ENCODE assay signal across 8 mouse cellular contexts in genomic region chr15:83122566-83123145, GRCm38 (mm10). TPM values are rescaled to one million over a fixed set of nuclear protein-coding genes. Genes with fewer than 3 reads are reported as not detected.
DNase-seq lines count a peak whose midpoint lies in the region; ATAC-seq lines count a peak whose summit lies in the region.

Gene Rrp7a (minus strand): TSS chr15:83122801.

- H3K27ac ChIP-seq in brown adipose tissue, adult 24 weeks (replicated peaks; ENCODE audit: low read depth, low read length), result no peak within 1 kb of the TSS
- peak within 1 kb of the TSS; percentile 62 to 66; a peak in 3 of 4 replicates for H3K27ac ChIP-seq in heart, embryonic 14.5 days (replicated peaks in 1 of 2; ENCODE audit: control insufficient read depth in 1 of 2, insufficient read depth in 1 of 2, low read depth in 2 of 2, low read length in 2 of 2)
- H3K27ac ChIP-seq in liver, embryonic 13.5 days, result peak within 1 kb of the TSS; percentile 63
- peak within 1 kb of the TSS; percentile 82 for H3K27ac ChIP-seq in stomach, embryonic 16.5 days (ENCODE audit: low read length)

- peak within 1 kb of the TSS; percentile 92 for H3K4me3 ChIP-seq in brown adipose tissue, adult 24 weeks (ENCODE audit: insufficient read depth, low read depth, low read length)
- peak within 1 kb of the TSS; percentile 94 to 98 for H3K4me3 ChIP-seq in heart, embryonic 14.5 days (ENCODE audit: control insufficient read depth in 1 of 2, insufficient read depth in 1 of 2, low read depth in 1 of 2, low read length in 2 of 2)
- H3K4me3 ChIP-seq in liver, embryonic 13.5 days (replicated peaks), result peak within 1 kb of the TSS; percentile 91
- H3K4me3 ChIP-seq in stomach, embryonic 16.5 days (replicated peaks; ENCODE audit: low read length), result peak within 1 kb of the TSS; percentile 93

- peak; percentile 84 for ATAC-seq in heart, embryonic 14.5 days (ENCODE audit: insufficient number of reproducible peaks, insufficient read depth, low FRiP score, low read depth)
- ATAC-seq in liver, embryonic 13.5 days (ENCODE audit: low read depth), result peak; percentile 90
- ATAC-seq in stomach, embryonic 16.5 days (ENCODE audit: insufficient read depth, low FRiP score), result peak; percentile 94

- peak; percentile 88 for DNase-seq in CD4-positive, CD25-positive, alpha-beta regulatory T cell, adult 2 months (ENCODE audit: low read depth, low spot score)
- DNase-seq in fibroblast of lung, adult 2 months (ENCODE audit: low read depth), result peak; percentile 76
- peak; percentile 96 for DNase-seq in kidney, postnatal 14 days
- DNase-seq in liver, embryonic 13.5 days, result peak; percentile 82
- peak; percentile 90 for DNase-seq in neural tube, embryonic 10.5 days (ENCODE audit: extremely low spot score, low spot score)

- H3K9me3 ChIP-seq in heart, embryonic 14.5 days (ENCODE audit: control insufficient read depth, low read length), result no peaks in the 10 kb centered on the region
- H3K9me3 ChIP-seq in liver, embryonic 13.5 days (replicated peaks), result no peaks in the 10 kb centered on the region
- H3K9me3 ChIP-seq in stomach, embryonic 16.5 days (replicated peaks; ENCODE audit: control insufficient read depth, low read length), result no peaks in the 10 kb centered on the region

- peak within 1 kb of the TSS; percentile 83 for H3K4me2 ChIP-seq in heart, embryonic 14.5 days (ENCODE audit: low read length)
- peak within 1 kb of the TSS; percentile 89 for H3K4me2 ChIP-seq in liver, embryonic 13.5 days
- H3K4me2 ChIP-seq in stomach, embryonic 16.5 days (ENCODE audit: low read depth, low read length), result peak within 1 kb of the TSS; percentile 87

- peaks cover 49% of the 10 kb centered on the region for H3K36me3 ChIP-seq in heart, embryonic 14.5 days (ENCODE audit: control insufficient read depth, insufficient read depth, low read length)
- H3K36me3 ChIP-seq in liver, embryonic 13.5 days, result peaks cover 52% of the 10 kb centered on the region
- peaks cover 16% of the 10 kb centered on the region; the same call in 1 of the 2 replicates for H3K36me3 ChIP-seq in stomach, embryonic 16.5 days (ENCODE audit: control insufficient read depth, insufficient read depth, low read length)

- 9% methylated on average over 32 of the region's 32 CpGs for WGBS in heart, embryonic 14.5 days
- 4% methylated on average over 32 of the region's 32 CpGs for WGBS in liver, embryonic 13.5 days (ENCODE audit: insufficient replicate concordance)
- WGBS in stomach, embryonic 16.5 days, result 10% methylated on average over 32 of the region's 32 CpGs

- H3K4me1 ChIP-seq in brown adipose tissue, adult 24 weeks (ENCODE audit: control insufficient read depth, insufficient read depth, insufficient read length, low read length), result no peaks in the 10 kb centered on the region
- peaks cover 4 to 6% of the 10 kb centered on the region in 2 experiments; a peak in 3 of 4 replicates for H3K4me1 ChIP-seq in heart, embryonic 14.5 days (ENCODE audit: control insufficient read depth in 2 of 2, insufficient read depth in 2 of 2, low read length in 2 of 2)
- peaks cover 14% of the 10 kb centered on the region for H3K4me1 ChIP-seq in liver, embryonic 13.5 days (replicated peaks)
- H3K4me1 ChIP-seq in stomach, embryonic 16.5 days (ENCODE audit: control insufficient read depth, insufficient read depth, low read length), result peaks cover 8% of the 10 kb centered on the region; the same call in 1 of the 2 replicates

- H3K27me3 ChIP-seq in heart, embryonic 14.5 days (ENCODE audit: control insufficient read depth, insufficient read depth, low read length), result no peaks in the 10 kb centered on the region
- H3K27me3 ChIP-seq in liver, embryonic 13.5 days, result no peaks in the 10 kb centered on the region
- H3K27me3 ChIP-seq in stomach, embryonic 16.5 days (ENCODE audit: control insufficient read depth, insufficient read depth, low read length), result no peaks in the 10 kb centered on the region

- H3K9ac ChIP-seq in heart, embryonic 14.5 days (ENCODE audit: low read length), result peak within 1 kb of the TSS; percentile 84
- H3K9ac ChIP-seq in liver, embryonic 13.5 days, result peak within 1 kb of the TSS; percentile 83
- H3K9ac ChIP-seq in stomach, embryonic 16.5 days (ENCODE audit: low read length), result peak within 1 kb of the TSS; percentile 82

RNA-seq across cellular contexts. Expression of gene Rrp7a, which starts in this region (rescaled TPM):
- polyA plus RNA-seq in brown adipose tissue, adult 24 weeks (2012; ENCODE audit: insufficient read depth, insufficient read length, missing spikeins), result 14.4 and 18.3 TPM in 2 replicates
- 33.7 and 33.9 TPM in 2 replicates for polyA plus RNA-seq in heart, embryonic 14.5 days (2014; fragmentation: Nextera tagmentation; extraction: Ambion mirVana)
- 35.6 and 40.9 TPM in 2 replicates for polyA plus RNA-seq in liver, embryonic 13.5 days (2015; fragmentation: Nextera tagmentation; extraction: Ambion mirVana)
- 65.5 and 66.0 TPM in 2 replicates for polyA plus RNA-seq in stomach, embryonic 16.5 days (2015; fragmentation: Nextera tagmentation; extraction: Ambion mirVana)
